Mouse (Mus musculus) bone marrow, adult 2 months (tissue): ENCODE results near the gene March9.

Experiments used
- CTCF ChIP-seq: fragments of 200-500 bp; IDR thresholded peaks from 2 replicates; pipeline ENCODE4 v1.5.1; 2011; ENCODE audit warnings: low read length, control low read depth; ENCODE audit not compliant: control insufficient read depth, insufficient read depth
- POLR2A ChIP-seq: fragments of 200-500 bp; IDR thresholded peaks from 2 replicates; pipeline ENCODE4 v1.6.1; 2011; ENCODE audit warnings: low read depth, mild to moderate bottlenecking, control low read depth, low read length, borderline replicate concordance; ENCODE audit not compliant: control insufficient read depth

- TF ChIP-seq CTCF (no peak), POLR2A (no peak)
These were observed 22.1 kb upstream of the March9 start for GRCm38 (mm10) chr10:127081996-127082620.
